Mouse (Mus musculus) bone marrow, adult 2 months (tissue): ENCODE measurements around the gene Clec4e.

Source experiments
- CTCF ChIP-seq: fragments of 200-500 bp; IDR thresholded peaks from 2 replicates; pipeline ENCODE4 v1.5.1; 2011; ENCODE audit warnings: low read length, control low read depth; ENCODE audit not compliant: control insufficient read depth, insufficient read depth
- POLR2A ChIP-seq: fragments of 200-500 bp; IDR thresholded peaks from 2 replicates; pipeline ENCODE4 v1.6.1; 2011; ENCODE audit warnings: low read depth, mild to moderate bottlenecking, control low read depth, low read length, borderline replicate concordance; ENCODE audit not compliant: control insufficient read depth

- TF ChIP-seq CTCF (no peak), POLR2A (no peak)
Observed at GRCm38 (mm10) chr6:123237582-123237981, 52.1 kb downstream of the Clec4e start.
